Mouse (Mus musculus): ENCODE data around the gene Chaf1a.
A peak's percentile ranks its signal among the peaks of the same experiment; 100 is the strongest.
"Not testable (repeated sequence)": the region's sequence is repeated elsewhere in the genome, so short reads cannot be mapped to it uniquely, and the experiment has no call there.

Gene Chaf1a

GRCm38 (mm10) chr17:56038583-56039261 is 1.5 kb upstream of the Chaf1a start:
- no peak for DNase-seq (ENCODE audit: low read depth)

DNA sequence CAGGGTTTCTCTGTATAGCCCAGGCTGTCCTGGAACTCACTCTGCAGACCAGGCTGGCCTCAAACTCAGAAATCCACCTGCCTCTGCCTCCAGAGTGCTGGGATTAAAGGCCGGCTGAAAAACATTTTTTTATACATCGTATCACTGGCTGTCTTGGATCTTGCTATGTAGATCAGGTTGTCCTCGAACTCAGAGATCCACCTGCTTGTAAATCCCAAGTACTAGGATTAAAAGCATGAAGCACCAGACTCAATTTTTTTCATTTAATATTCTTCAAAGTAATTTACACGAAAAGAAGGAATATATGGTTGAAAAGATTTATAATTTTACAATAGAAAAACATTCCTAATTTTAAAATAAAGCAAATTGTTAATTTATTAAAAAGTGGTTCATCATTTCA is 894 bp upstream of the Chaf1a start:
- DNase-seq (ENCODE audit: low read depth) = no peak

GRCm38 (mm10) chr17:56040857-56041163 is 571 bp downstream of the Chaf1a start:
- no peak for DNase-seq (ENCODE audit: low read depth)

DNA sequence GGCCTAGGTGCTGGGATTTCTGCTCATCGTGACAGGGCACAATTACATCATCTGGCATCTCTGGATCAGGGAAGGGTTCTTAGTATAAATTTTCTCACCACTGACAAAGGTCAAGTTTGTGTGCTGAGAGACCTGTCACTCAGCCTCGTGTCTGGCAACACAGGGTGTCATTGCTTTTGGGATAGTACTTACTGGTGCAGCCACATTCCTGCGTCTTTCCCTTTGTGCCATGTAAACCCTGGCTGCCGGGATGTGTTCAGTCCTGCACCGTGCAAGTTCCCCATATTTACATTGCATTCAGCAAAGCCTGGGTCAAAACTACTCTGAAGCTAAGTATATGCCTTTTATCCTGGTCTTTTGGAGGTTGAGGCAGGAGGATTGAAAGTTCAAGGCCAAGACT is 11.1 kb downstream of the Chaf1a start:
- no peak for DNase-seq (ENCODE audit: low read depth)

- DNase-seq (ENCODE audit: low read depth) = no peak
Measured at GRCm38 (mm10) chr17:56054938-56055337, 14.7 kb downstream of the Chaf1a start.

GRCm38 (mm10) chr17:56055945-56056678 is 15.9 kb downstream of the Chaf1a start:
- no peak for DNase-seq (ENCODE audit: low read depth)

GRCm38 (mm10) chr17:56057381-56058120 is 17.3 kb downstream of the Chaf1a start:
- DNase-seq (ENCODE audit: low read depth) = no peak

DNA sequence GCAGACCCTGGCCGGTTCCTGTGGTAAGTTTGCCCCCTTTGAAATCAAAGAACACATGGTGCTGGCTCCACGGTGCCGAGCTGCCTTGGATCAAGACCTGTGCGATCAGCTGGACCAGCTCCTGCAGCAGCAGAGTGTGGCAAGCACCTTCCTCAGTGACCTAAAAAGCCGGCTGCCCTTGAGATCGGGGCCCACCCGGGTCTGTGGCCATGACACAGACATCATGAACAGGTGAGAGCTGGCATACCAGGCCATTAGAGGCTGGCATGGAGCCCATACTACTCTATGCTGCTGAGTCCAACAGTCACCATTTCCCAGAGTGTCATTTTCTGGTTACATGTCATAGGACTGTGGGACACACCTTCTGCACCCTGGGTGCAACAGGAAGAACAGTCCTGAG is 21.8 kb downstream of the Chaf1a start:
- DNase-seq (ENCODE audit: low read depth) = no peak

DNA sequence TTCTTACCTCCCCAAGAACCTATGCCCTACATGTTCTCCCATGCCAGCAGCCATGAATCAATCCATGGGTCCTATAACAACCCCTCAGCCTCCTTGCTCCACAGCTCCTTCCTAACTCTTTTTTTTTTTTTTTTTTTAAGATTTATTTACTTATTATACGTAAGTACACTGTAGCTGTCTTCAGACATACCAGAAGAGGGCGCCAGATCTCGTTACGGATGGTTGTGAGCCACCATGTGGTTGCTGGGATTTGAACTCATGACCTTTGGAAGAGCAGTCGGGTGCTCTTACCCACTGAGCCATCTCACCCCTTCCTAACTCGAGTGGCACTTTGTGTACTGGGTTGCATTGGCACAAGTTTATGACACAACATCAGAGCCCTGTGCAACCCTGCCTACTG is 25.5 kb downstream of the Chaf1a start:
- DNase-seq (ENCODE audit: low read depth) = not testable (repeated sequence)

- no peak for DNase-seq (ENCODE audit: low read depth)
Measured at GRCm38 (mm10) chr17:56066451-56066850, 26.2 kb downstream of the Chaf1a start.

DNA sequence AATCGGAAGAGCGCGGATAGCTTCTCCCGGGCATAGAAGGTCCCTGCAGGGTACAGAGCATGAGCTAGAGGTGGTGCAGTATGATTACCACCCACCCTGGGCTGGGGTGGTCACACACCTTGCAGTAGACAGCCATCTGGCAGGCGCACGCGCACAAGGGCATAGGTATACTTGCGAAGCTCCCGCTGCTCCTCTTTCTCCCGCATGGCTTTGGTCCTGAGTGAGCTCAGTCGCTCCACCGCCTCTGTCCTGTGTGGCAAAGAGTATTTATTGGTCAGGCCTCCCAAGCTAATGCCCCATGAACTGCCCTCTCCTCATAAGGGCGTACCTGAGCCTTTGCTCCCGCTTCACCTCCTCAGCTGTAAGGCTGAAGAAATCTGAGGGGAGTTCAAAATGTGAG is 28.8 kb downstream of the Chaf1a start:
- no peak for DNase-seq (ENCODE audit: low read depth)

DNA sequence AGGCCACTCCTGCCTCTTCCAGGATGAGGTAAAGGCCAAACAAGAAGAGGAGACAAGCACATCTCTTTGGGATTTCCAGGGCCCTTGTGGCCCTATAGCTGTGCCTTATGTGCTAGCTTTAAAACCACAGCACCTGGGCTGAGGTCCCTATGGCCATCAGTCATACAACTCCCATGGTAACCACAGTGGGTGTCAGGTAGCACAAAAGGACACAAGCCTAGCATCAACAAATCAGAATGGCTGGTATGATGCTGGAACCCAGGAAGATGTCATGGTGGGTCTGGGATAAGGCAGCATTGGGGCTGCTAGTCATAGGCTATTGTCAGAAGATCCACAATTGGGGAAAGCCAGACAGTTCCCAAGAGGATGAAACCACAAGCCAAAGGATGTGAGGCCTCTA is 30.9 kb downstream of the Chaf1a start:
- no peak for DNase-seq (ENCODE audit: low read depth)

DNA sequence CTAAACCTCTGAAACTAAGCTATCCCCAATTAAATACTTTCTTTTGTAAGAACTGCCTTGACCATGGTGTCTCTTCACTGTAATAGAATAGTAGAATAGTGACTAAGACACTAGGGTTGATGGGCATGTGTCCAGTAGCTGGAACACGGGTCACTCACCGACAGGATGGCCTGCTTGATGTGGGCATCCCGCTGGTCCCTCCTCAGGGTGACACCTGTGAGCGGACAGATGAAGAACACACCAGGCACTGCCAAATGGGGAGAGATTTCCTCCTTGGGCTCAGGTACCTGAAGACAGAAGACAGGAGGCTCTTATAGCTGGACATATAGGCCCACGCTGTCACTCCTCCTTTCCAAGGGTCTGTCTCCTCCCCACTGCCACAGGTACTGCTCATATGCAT is 32.0 kb downstream of the Chaf1a start:
- no peak for DNase-seq (ENCODE audit: low read depth)

DNA sequence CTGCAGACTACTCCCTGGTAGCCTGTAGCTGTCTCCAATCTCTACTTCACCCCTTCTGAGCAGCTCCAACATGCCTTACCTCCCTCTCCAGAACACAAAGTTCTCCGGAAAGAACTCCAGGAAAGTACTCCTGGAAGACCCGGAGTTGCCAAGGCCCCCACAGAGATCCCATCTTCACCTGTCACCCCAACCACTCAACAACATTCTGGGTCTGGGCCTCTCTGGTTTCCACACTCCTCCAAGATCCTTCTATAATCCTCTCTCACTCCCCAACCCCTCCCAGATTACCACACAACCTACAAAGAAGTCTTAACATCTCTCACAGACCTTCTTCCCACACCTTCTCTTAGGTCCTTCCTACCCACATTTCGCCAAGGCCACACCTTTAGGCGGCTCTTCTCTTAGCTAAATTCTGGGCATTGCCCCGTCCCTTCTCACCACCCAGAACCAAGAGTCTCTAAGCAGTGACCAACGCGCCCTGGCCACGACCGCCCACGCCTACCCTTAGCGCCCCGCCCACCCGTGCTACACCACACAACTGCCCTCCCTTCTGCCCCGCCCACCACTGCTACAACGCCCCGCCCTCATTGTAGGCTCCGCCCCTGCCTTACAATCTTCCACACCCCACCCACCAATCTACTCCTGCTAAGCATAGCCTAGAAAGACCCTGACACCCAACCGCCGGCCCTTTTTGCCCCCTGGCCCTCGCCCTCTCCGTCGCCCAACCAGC is 34.0 kb downstream of the Chaf1a start:
- peak; percentile 76 for DNase-seq (ENCODE audit: low read depth)

DNA sequence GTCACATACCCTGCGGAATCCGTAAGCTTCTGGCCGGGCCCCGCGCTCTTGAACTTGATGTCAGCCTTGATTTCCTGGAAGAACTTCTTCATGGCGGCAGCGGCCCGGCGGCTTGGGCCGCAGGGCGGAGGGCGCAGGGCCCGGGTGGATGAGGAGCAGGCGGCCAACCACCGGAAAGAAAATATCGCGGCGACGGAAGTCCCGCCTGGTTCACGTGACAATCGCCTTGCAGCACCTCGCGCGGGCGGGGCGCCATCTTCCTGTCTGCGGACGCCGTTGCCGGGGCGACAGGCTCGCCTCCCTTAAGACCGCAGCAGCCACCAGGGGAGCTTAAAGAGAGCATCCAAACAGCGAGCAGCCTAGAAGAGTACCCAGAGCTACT is 34.6 kb downstream of the Chaf1a start, which contains the start of gene Ubxn6:
Gene Ubxn6 (minus strand): TSS at position 202 of the 382 bp plus-strand sequence.
- DNase-seq (ENCODE audit: low read depth) = peak; percentile 86

DNA sequence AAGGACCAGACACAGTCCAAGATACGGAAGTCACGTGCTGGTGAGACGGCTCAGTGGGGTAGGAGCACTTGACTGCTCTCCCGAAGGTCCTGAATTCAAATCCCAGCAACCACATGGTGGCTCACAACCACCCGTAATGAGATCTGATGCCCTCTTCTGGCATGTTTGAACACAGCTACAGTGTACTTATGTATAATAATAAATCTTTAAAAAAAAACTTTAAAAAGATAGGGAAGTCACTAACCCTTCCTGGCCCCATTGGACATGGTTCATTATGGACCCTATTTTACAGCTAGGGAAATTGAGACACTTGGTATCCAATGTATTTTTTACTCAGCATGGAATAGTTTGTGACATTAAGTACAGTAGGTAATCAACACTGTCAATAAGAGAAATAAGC is 37.3 kb downstream of the Chaf1a start:
- DNase-seq (ENCODE audit: low read depth) = no peak

GRCm38 (mm10) chr17:56078361-56078760 is 38.1 kb downstream of the Chaf1a start:
- DNase-seq (ENCODE audit: low read depth) = not testable (repeated sequence)

GRCm38 (mm10) chr17:56078880-56079795 is 38.9 kb downstream of the Chaf1a start, which contains the start of gene Hdgfl2:
Gene Hdgfl2, plus strand, starts transcription at chr17:56079634.
- peak; percentile 100 for DNase-seq (ENCODE audit: low read depth)

DNA sequence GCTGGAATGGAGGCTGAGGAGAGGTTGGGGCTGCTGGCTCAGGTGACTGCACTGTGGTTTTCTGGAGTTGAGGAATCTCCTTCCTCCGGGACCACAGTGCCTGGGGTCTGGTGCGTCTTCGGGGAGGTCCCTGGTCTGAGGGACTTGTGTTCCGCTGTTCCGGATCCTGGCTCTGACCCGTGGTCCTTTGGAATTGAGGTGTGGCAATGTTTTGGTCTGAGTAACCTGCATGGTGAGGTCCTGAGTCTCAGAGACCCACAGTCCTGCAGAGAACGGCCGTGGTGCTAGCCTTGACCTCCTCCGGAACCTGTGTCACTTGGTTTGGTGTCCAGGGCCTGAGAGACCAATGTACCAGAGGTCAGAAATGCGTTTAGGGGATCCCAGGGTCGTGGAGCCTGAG is 39.7 kb downstream of the Chaf1a start:
- no peak for DNase-seq (ENCODE audit: low read depth)

DNA sequence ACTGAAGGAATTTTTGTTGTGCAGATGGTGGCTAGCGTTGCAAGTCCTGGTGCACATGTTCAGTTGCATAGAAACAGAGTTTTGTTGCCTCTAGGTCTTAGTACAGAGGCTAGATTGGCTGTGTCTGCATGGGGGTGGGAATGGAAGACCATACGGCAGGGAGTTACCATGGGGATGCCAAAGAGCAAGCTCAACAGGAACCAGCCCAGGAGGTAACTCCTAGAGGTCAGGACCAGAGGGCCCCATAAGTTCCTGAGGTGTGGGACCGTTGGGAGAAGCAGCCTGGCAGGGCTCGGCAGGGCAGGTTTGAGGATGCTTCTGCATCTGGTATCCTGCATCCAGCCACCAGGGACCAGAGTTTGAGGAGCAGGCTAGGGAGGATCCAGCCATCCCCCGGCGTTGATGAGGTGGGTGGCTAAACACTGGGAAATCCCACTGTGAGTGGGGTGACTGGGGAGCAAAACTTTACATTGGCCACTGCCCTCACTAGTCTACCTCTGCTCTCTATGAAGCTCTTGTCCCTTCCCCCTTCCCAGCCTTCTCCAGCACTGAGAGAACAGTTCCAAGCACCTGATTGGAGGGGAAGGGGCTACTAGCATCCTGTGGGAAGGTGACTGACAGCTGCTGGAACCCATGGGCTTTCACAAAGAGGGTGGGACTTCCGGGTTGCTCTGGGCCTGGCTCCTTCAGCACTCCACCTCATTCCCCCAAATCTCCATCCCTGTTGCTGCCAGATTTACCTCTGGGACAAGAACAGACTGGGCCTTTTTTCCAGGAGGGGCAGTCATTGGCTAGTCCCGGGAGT is 40.7 kb downstream of the Chaf1a start:
- peak; percentile 61 for DNase-seq (ENCODE audit: low read depth)
